Mouse (Mus musculus): ENCODE data around the gene Gm44511.
"Not testable (repeated sequence)": the region's sequence is repeated elsewhere in the genome, so short reads cannot be mapped to it uniquely, and the experiment has no call there.

The Gm44511 gene

GRCm38 (mm10) chr6:128798772-128799143 is 27.4 kb downstream of the Gm44511 start:
- peak; percentile 86 for DNase-seq

- peak; percentile 61 for DNase-seq
These were observed 28.0 kb downstream of the Gm44511 start for GRCm38 (mm10) chr6:128797936-128798771.

GRCm38 (mm10) chr6:128797185-128797905 is 28.8 kb downstream of the Gm44511 start:
- DNase-seq, result no peak

GRCm38 (mm10) chr6:128796321-128796955 is 29.7 kb downstream of the Gm44511 start:
- no peak for DNase-seq

- DNase-seq, result no peak
These were observed 32.4 kb downstream of the Gm44511 start for GRCm38 (mm10) chr6:128793734-128794133.

- not testable (repeated sequence) for DNase-seq
These were observed 35.6 kb downstream of the Gm44511 start for GRCm38 (mm10) chr6:128790491-128790994.

GRCm38 (mm10) chr6:128789115-128789514 is 37.0 kb downstream of the Gm44511 start, which contains the start of gene Klrb1c:
Gene Klrb1c, minus strand, starts transcription at chr6:128789215.
- DNase-seq, result no peak

- DNase-seq, result no peak
These were observed 37.6 kb downstream of the Gm44511 start for GRCm38 (mm10) chr6:128788517-128788916.

- not testable (repeated sequence) for DNase-seq
These were observed 39.7 kb downstream of the Gm44511 start for GRCm38 (mm10) chr6:128786396-128786795.

GRCm38 (mm10) chr6:128769481-128770253 is 56.4 kb downstream of the Gm44511 start:
- peak; percentile 92 for DNase-seq

GRCm38 (mm10) chr6:128768047-128768446 is 58.1 kb downstream of the Gm44511 start:
- DNase-seq, result peak; percentile 10

GRCm38 (mm10) chr6:128766486-128767254 is 59.4 kb downstream of the Gm44511 start:
- DNase-seq, result peak; percentile 90

- peak; percentile 18 for DNase-seq
These were observed 60.9 kb downstream of the Gm44511 start for GRCm38 (mm10) chr6:128765211-128765610.

- no peak for DNase-seq
These were observed 61.5 kb downstream of the Gm44511 start for GRCm38 (mm10) chr6:128764598-128764997.

- peak; percentile 99 for DNase-seq
These were observed 62.2 kb downstream of the Gm44511 start for GRCm38 (mm10) chr6:128763736-128764523.

GRCm38 (mm10) chr6:128762892-128763670 is 63.0 kb downstream of the Gm44511 start:
- DNase-seq, result not testable (repeated sequence)

GRCm38 (mm10) chr6:128761144-128761540 is 65.0 kb downstream of the Gm44511 start:
- no peak for DNase-seq

GRCm38 (mm10) chr6:128760416-128761143 is 65.5 kb downstream of the Gm44511 start:
- DNase-seq, result peak; percentile 92

- DNase-seq, result peak; percentile 91
These were observed 66.1 kb downstream of the Gm44511 start for GRCm38 (mm10) chr6:128760016-128760415.

All from retina, postnatal 1 day (tissue).